Mouse (Mus musculus) left cerebral cortex, postnatal 36 days (tissue): Measurements from ENCODE around the gene Mfsd12. TPM values are rescaled to one million over a fixed set of nuclear protein-coding genes. Genes with fewer than 3 reads are reported as not detected.
A peak's percentile ranks its signal among the peaks of the same experiment; 100 is the strongest.

Experiments
- DNase-seq, 2 experiments: peaks; one replicate each; pipeline ENCODE4 v3.0.0; 2021 to 2022; ENCODE audit warnings: low spot score in 2 of 2, mixed read lengths in 1 of 2
- intact Hi-C: fragments of 180-260 bp; cut with DNase I; formaldehyde crosslinking; loops from one replicate; pipeline ENCODE4 v1.15.1; 2025
- total RNA-seq, 2 experiments: library from RNA; stranded (reverse); gene quantifications; 2 replicates each; pipeline ENCODE4 v1.2.3; 2021

The Mfsd12 gene
- total RNA-seq, 2 experiments from 2014 or later: 39.6 to 40.9 TPM

- intact Hi-C loops: loop anchor here (2.0 kb wide), 2 partner anchors 62 to 152 kb away; no protein-coding TSS in a partner anchor
- peak; percentile 100 for DNase-seq
These were observed 6.8 kb upstream of the Mfsd12 start, which contains the start of gene Hmg20b for GRCm38 (mm10) chr10:81350351-81351063. TSS of gene Hmg20b (minus strand) at chr10:81350480.

- intact Hi-C loops: loop anchor here (2.0 kb wide), 2 partner anchors 63 to 153 kb away; no protein-coding TSS in a partner anchor
- no peak for DNase-seq
These were observed 5.5 kb upstream of the Mfsd12 start for GRCm38 (mm10) chr10:81351678-81352291.

- no peak for DNase-seq
- intact Hi-C loops: no loop called here
These were observed 2.4 kb upstream of the Mfsd12 start for GRCm38 (mm10) chr10:81354738-81355477.

GRCm38 (mm10) chr10:81355533-81355932 is 1.8 kb upstream of the Mfsd12 start:
- intact Hi-C loops: no loop called here
- DNase-seq: no peak

- DNase-seq: no peak
- intact Hi-C loops: no loop called here
These were observed 820 bp upstream of the Mfsd12 start for GRCm38 (mm10) chr10:81356352-81356990.

- no peak for DNase-seq
These were observed 918 bp downstream of the Mfsd12 start for GRCm38 (mm10) chr10:81358209-81358608.

GRCm38 (mm10) chr10:81358841-81359240 is 1.6 kb downstream of the Mfsd12 start:
- intact Hi-C loops: no loop called here
- no peak for DNase-seq

More at GRCm38 (mm10) chr10:81358209-81358608, 918 bp downstream of the Mfsd12 start:
- intact Hi-C loops: no loop called here

- no peak for DNase-seq
- intact Hi-C loops: no loop called here
These were observed 3.4 kb downstream of the Mfsd12 start for GRCm38 (mm10) chr10:81360721-81361120.

GRCm38 (mm10) chr10:81362336-81362949 is 5.2 kb downstream of the Mfsd12 start:
- DNase-seq: no peak
- intact Hi-C loops: no loop called here

- intact Hi-C loops: no loop called here
- no peak for DNase-seq
These were observed 6.4 kb downstream of the Mfsd12 start for GRCm38 (mm10) chr10:81363436-81364346.

GRCm38 (mm10) chr10:81364666-81365065 is 7.4 kb downstream of the Mfsd12 start:
- DNase-seq: no peak
- intact Hi-C loops: no loop called here

GRCm38 (mm10) chr10:81365073-81365472 is 7.8 kb downstream of the Mfsd12 start:
- peak in 1 of 2 experiments; percentile 52 for DNase-seq
- intact Hi-C loops: no loop called here

- intact Hi-C loops: no loop called here
- DNase-seq: no peak
These were observed 8.6 kb downstream of the Mfsd12 start, which contains the start of gene 4930404N11Rik for GRCm38 (mm10) chr10:81365672-81366476. TSS of gene 4930404N11Rik (minus strand) at chr10:81365816.

- no peak for DNase-seq
- intact Hi-C loops: no loop called here
These were observed 9.4 kb downstream of the Mfsd12 start for GRCm38 (mm10) chr10:81366477-81367206.

GRCm38 (mm10) chr10:81367207-81367495 is 9.9 kb downstream of the Mfsd12 start:
- intact Hi-C loops: no loop called here
- DNase-seq: no peak

GRCm38 (mm10) chr10:81375322-81375721 is 18.0 kb downstream of the Mfsd12 start:
- intact Hi-C loops: no loop called here

More at GRCm38 (mm10) chr10:81375322-81375721, 18.0 kb downstream of the Mfsd12 start:
- no peak for DNase-seq
